Mouse (Mus musculus): ENCODE data around the gene Pard3.

Gene Pard3

GRCm38 (mm10) chr8:127614206-127614605, 550.5 kb downstream of the Pard3 start:
- DNase-seq (ENCODE audit: low spot score), result no peak

DNA sequence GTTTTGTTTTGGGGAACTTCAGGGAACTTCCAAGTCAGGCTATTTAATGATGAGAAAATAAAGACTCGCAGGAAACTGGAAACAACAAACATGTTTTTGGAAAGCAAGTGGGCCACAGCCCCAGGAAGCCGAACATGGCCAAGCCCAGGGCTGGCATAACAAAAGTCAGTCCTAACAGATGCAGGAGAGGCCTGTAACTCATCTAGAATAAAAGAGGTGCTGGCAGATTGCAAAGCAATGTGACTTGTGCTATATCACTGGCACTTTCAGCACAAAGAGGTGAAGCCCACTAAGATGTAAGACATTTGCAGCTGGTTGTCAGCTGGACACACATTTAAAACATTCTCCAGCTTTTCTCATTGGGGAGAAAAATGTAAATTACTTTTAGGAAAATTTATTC, 553.0 kb downstream of the Pard3 start:
- no peak for DNase-seq (ENCODE audit: low spot score)

DNA sequence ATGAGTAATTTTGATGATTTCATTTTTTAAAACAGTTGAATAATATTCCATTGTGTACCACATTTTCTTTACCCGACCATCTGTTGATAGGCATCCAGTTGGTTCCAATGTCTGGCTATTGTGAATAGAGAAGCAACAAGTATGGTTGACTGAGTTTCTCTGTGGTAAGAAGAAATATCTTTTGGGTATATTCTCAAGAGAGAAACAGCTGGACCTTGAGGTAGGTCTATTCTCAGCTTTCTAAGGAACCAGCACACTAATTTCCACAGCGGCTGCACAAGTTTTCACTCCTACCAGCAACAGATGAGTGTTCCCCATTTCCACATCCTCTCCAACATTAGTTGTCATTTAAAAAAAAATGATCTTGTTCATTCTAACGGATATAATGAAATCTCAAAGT, 558.4 kb downstream of the Pard3 start:
- DNase-seq (ENCODE audit: low spot score), result no peak

GRCm38 (mm10) chr8:127638232-127639087, 574.8 kb downstream of the Pard3 start:
- DNase-seq (ENCODE audit: low spot score), result no peak

- DNase-seq (ENCODE audit: low spot score), result no peak
Measured at GRCm38 (mm10) chr8:127639088-127639453, 575.4 kb downstream of the Pard3 start.

- no peak for DNase-seq (ENCODE audit: low spot score)
Measured at GRCm38 (mm10) chr8:127655559-127655958, 591.9 kb downstream of the Pard3 start.

Data from c-Kit-positive CD71-positive TER-119-positive erythroid progenitor cells, embryonic 14.5 days (primary cell).